Mouse (Mus musculus) embryonic fibroblast, embryonic 13.5 days (primary cell): ENCODE data around the gene Prkcg.

ENCODE experiments used
- CTCF ChIP-seq: IDR thresholded peaks from 2 replicates; pipeline ENCODE4 v1.5.1; 2011; ENCODE audit warnings: mild to moderate bottlenecking, control low read depth, low read length, moderate library complexity, borderline replicate concordance; ENCODE audit not compliant: insufficient read depth
- POLR2A ChIP-seq: IDR thresholded peaks from 2 replicates; pipeline ENCODE4 v1.6.1; 2011; ENCODE audit warnings: low read depth, mild to moderate bottlenecking, control low read depth, low read length, moderate library complexity

GRCm38 (mm10) chr7:3310233-3310632 lies 21.3 kb downstream of the Prkcg start:
- TF ChIP-seq CTCF (no peak), POLR2A (no peak)
